19 mouse cellular contexts compared by ENCODE assay signal in genomic region chr17:5973536-5973935, GRCm38 (mm10). TPM values are rescaled to one million over a fixed set of nuclear protein-coding genes. Genes with fewer than 3 reads are reported as not detected.
A peak's percentile ranks its signal among the peaks of the same experiment; 100 is the strongest.
DNase-seq lines count a peak whose midpoint lies in the region; TF ChIP-seq lines count a peak whose summit lies in the region.
"Had no signal": no experiment of that assay in that cellular context is flagged by ENCODE, and none has a peak within 500 bp of the region (broad histone marks: within the 10 kb centered on the region; RNA-seq: fewer than 3 reads in every experiment).

No protein-coding gene starts in this region.

- H3K36me3 ChIP-seq in CH12.LX (replicated peaks in 1 of 2; ENCODE audit: control insufficient read depth in 1 of 2, insufficient read depth in 1 of 2, low read length in 1 of 2), result peaks cover 0 to 3% of the 10 kb centered on the region in 2 experiments
- H3K36me3 ChIP-seq: hindbrain, embryonic 12.5 days; limb, embryonic 12.5 days; liver, embryonic 12.5 days had no signal

- no peak overlapping the region for H3K27ac ChIP-seq in CH12.LX (ENCODE audit: insufficient read depth, low read depth)
- H3K27ac ChIP-seq: heart, adult 2 months; hindbrain, embryonic 12.5 days; limb, embryonic 12.5 days; liver, embryonic 12.5 days had no signal

- TF ChIP-seq RAD21 in CH12.LX (IDR thresholded peaks at IDR 0.05; ENCODE audit: low read depth, low read length), result no peak

- peaks cover 11 to 53% of the 10 kb centered on the region in 2 experiments for H3K4me1 ChIP-seq in CH12.LX (ENCODE audit: control insufficient read depth in 1 of 2, insufficient read depth in 2 of 2)

- H3K9me3 ChIP-seq in CH12.LX (replicated peaks; ENCODE audit: low read length), result no peaks in the 10 kb centered on the region
- H3K9me3 ChIP-seq: hindbrain, embryonic 12.5 days; limb, embryonic 12.5 days; liver, embryonic 12.5 days had no signal

- H3K27me3 ChIP-seq in CH12.LX (replicated peaks), result no peaks in the 10 kb centered on the region
- H3K27me3 ChIP-seq: limb, embryonic 12.5 days had no signal

- no peak overlapping the region for H3K9ac ChIP-seq in CH12.LX (ENCODE audit: insufficient read depth, low read depth)
- H3K9ac ChIP-seq: hindbrain, embryonic 12.5 days; limb, embryonic 12.5 days; liver, embryonic 12.5 days had no signal

- no peak for TF ChIP-seq POLR2A in CH12.LX (IDR thresholded peaks at IDR 0.05; ENCODE audit: low read depth, low read length)

- H3K4me2 ChIP-seq in CH12.LX (ENCODE audit: insufficient read depth, low read depth, poor library complexity, severe bottlenecking), result no peak overlapping the region
- H3K4me2 ChIP-seq: hindbrain, embryonic 12.5 days; limb, embryonic 12.5 days; liver, embryonic 12.5 days; midbrain, embryonic 11.5 days had no signal

- TF ChIP-seq EP300 in CH12.LX (IDR thresholded peaks at IDR 0.05; ENCODE audit: low read length), result no peak

- no peak overlapping the region for H3K4me3 ChIP-seq in CH12.LX (replicated peaks in 1 of 3; ENCODE audit: low read depth in 2 of 3, low read length in 2 of 3, poor library complexity in 1 of 3)
- H3K4me3 ChIP-seq: heart, adult 2 months; hindbrain, embryonic 12.5 days; limb, embryonic 12.5 days; liver, embryonic 12.5 days had no signal

- in situ Hi-C loops in CH12.LX (cut with MboI; ENCODE audit: low pct_ligation_motif_present, low pct_unique_long_range_greater_than_20kb, low sequenced_read_pairs), result no loop called here

- dilution Hi-C loops in CH12.LX (cut with MboI; ENCODE audit: extremely low pct_ligation_motif_present, extremely low pct_unique_long_range_greater_than_20kb, low sequenced_read_pairs), result no loop called here

- no peaks in the 10 kb centered on the region for H3K79me2 ChIP-seq in CH12.LX (replicated peaks; ENCODE audit: control insufficient read depth, extremely low read depth, insufficient read depth, poor library complexity, severe bottlenecking)

- no peak for TF ChIP-seq CTCF in CH12.LX (conservative IDR thresholded peaks at IDR 0.05 in 1 of 2, IDR thresholded peaks at IDR 0.05 in 1 of 2; ENCODE audit: low read depth in 2 of 2, low read length in 2 of 2)

- DNase-seq in A20 (ENCODE audit: low read depth, low spot score) (peak; percentile 51), CH12.LX (ENCODE audit: extremely low read depth) (no peak)
- peak; percentile 37 for DNase-seq in induced T-regulatory cell, adult 2 months (ENCODE audit: low read depth)
- peak; percentile 75 for DNase-seq in thymus, postnatal 14 days
- no peak for DNase-seq in left cerebral cortex, adult 8-10 months (ENCODE audit: low spot score in 2 of 2)
- no peak for DNase-seq in layer of hippocampus, adult 9-11 months
- no peak for DNase-seq in adrenal gland, adult 2 months
- DNase-seq: adrenal gland, postnatal 25 days; cerebellum, adult 9-10 months; heart, adult 2 months; kidney, adult 18-20 months; kidney, postnatal 4 days; lung, adult 18-20 months; lung, postnatal 10 days; right cerebral cortex, postnatal 14 days had no signal

TF ChIP-seq in CH12.LX, 34 proteins besides CTCF, POLR2A, EP300 and RAD21:
- no peak for TF ChIP-seq MYC (IDR thresholded peaks at IDR 0.05; ENCODE audit: low read depth, low read length)
- TF ChIP-seq E2F4 (IDR thresholded peaks at IDR 0.05; ENCODE audit: insufficient replicate concordance, low read depth, low read length), result no peak
- no peak for TF ChIP-seq JUN (IDR thresholded peaks at IDR 0.05; ENCODE audit: insufficient read depth, low read depth, low read length)
- TF ChIP-seq ETS1 (conservative IDR thresholded peaks at IDR 0.05; ENCODE audit: low read depth, low read length), result peak; percentile 16; the same call in 1 of the 2 replicates
- peak; percentile 87 for TF ChIP-seq ZNF384 (IDR thresholded peaks at IDR 0.05; ENCODE audit: low read depth, low read length)
- no peak for TF ChIP-seq NELFE (IDR thresholded peaks at IDR 0.05; ENCODE audit: low read depth, low read length)
- TF ChIP-seq MEF2A (IDR thresholded peaks at IDR 0.05; ENCODE audit: borderline replicate concordance, low read depth, low read length), result peak; percentile 43; the same call in 1 of the 2 replicates
- no peak for TF ChIP-seq SIN3A (IDR thresholded peaks at IDR 0.05; ENCODE audit: low read length)
- no peak for TF ChIP-seq POLR2AphosphoS2 (IDR thresholded peaks at IDR 0.05; ENCODE audit: low read depth, low read length)
- no peak for TF ChIP-seq MXI1 (IDR thresholded peaks at IDR 0.05; ENCODE audit: low read depth, low read length)
- no peak for TF ChIP-seq ZC3H11A (IDR thresholded peaks at IDR 0.05; ENCODE audit: low read depth, low read length)

RNA-seq across cellular contexts. Expression of gene Synj2, which starts 32.5 kb away (rescaled TPM):
- total RNA-seq in CH12.LX (2012; rRNA removed) (4.5 and 5.3 TPM in 2 replicates), CH12.LX (2014; rRNA removed) (6.6 and 6.8 TPM in 2 replicates)
- 10.9 and 12.4 TPM in 2 replicates for polyA plus RNA-seq in CH12.LX (2012; ENCODE audit: insufficient read length, low read depth)
- 10 to 100 TPM; 71.7 to 93.5 (median 80.3) TPM for total RNA-seq in left cerebral cortex, adult 8-10 months (2022)
- 10 to 100 TPM in 1 of 2 experiments, 1 to 10 TPM in 1; 9.7 to 18.3 TPM for total RNA-seq in adrenal gland, adult 2 months (2021)
- polyA plus RNA-seq in adrenal gland, adult 2 months (2012; rRNA removed), result 3.6 and 4.6 TPM in 2 replicates

Comparison
In these comparisons a context has a peak if more than half of its experiments do, and no peak if none do; other contexts are left out.
1. DNase-seq: peak in A20 (single experiment), induced T-regulatory cell, adult 2 months (single experiment) and thymus, postnatal 14 days (single experiment); none in CH12.LX (single experiment), left cerebral cortex, adult 8-10 months (0 of 2), layer of hippocampus, adult 9-11 months (single experiment) and adrenal gland, adult 2 months (single experiment).